Mouse (Mus musculus) forebrain, embryonic 15.5 days (tissue): ENCODE measurements around the gene Myh9. TPM values are rescaled to one million over a fixed set of nuclear protein-coding genes. Genes with fewer than 3 reads are reported as not detected.
"Not testable (repeated sequence)": the region's sequence is repeated elsewhere in the genome, so short reads cannot be mapped to it uniquely, and the experiment has no call there.

Source experiments
- ATAC-seq: fragments of 200-750 bp; cut with Nextera tagmentation; replicated peaks from 2 replicates; pipeline ENCODE4 v1.8.0; 2017; ENCODE audit warnings: mild to moderate bottlenecking, moderate TSS enrichment, moderate library complexity
- H3K27ac ChIP-seq: fragments of 300-500 bp; sonication (generic); replicated peaks from 2 replicates; pipeline ENCODE4 v1.5.1; 2015; ENCODE audit warnings: mild to moderate bottlenecking, inconsistent platforms
- H3K27me3 ChIP-seq: fragments of 300-500 bp; sonication (generic); 2 replicates; pipeline ENCODE4 v1.6.1; 2015; ENCODE audit warnings: inconsistent platforms
- H3K36me3 ChIP-seq: fragments of 300-500 bp; sonication (generic); 2 replicates; pipeline ENCODE4 v1.6.1; 2015; ENCODE audit warnings: mild to moderate bottlenecking, inconsistent platforms
- H3K4me1 ChIP-seq: fragments of 300-500 bp; sonication (generic); 2 replicates; pipeline ENCODE4 v1.6.1; 2015; ENCODE audit warnings: inconsistent platforms
- H3K4me2 ChIP-seq: fragments of 300-500 bp; sonication (generic); replicated peaks from 2 replicates; pipeline ENCODE4 v1.6.1; 2015; ENCODE audit warnings: mild to moderate bottlenecking, inconsistent platforms
- H3K4me3 ChIP-seq: fragments of 300-500 bp; sonication (generic); 2 replicates; pipeline ENCODE4 v1.5.1; 2015; ENCODE audit warnings: mild to moderate bottlenecking, inconsistent platforms
- H3K9ac ChIP-seq: fragments of 300-500 bp; sonication (generic); replicated peaks from 2 replicates; pipeline ENCODE4 v1.6.1; 2015; ENCODE audit warnings: mild to moderate bottlenecking, inconsistent platforms
- H3K9me3 ChIP-seq: fragments of 300-500 bp; sonication (generic); 2 replicates; pipeline ENCODE4 v1.6.1; 2016; ENCODE audit warnings: inconsistent platforms
- WGBS: fragments of 180-500 bp; shearing (Covaris S2); methylation state at CpG from one replicate; pipeline ENCODE4 v1.1.7; 2015; ENCODE audit warnings: mixed read lengths; 5-methylcytosine and 5-hydroxymethylcytosine counted together
- polyA plus RNA-seq: library from polyadenylated mRNA; unstranded; fragments of >200 nt; fragmentation: Nextera tagmentation; extraction: Ambion mirVana; gene quantifications from 2 replicates; pipeline ENCODE4 v1.2.1, GENCODE M21; 2015

The Myh9 gene
- polyA plus RNA-seq, 1 experiment from 2014 or later = 12.3 TPM

DNA sequence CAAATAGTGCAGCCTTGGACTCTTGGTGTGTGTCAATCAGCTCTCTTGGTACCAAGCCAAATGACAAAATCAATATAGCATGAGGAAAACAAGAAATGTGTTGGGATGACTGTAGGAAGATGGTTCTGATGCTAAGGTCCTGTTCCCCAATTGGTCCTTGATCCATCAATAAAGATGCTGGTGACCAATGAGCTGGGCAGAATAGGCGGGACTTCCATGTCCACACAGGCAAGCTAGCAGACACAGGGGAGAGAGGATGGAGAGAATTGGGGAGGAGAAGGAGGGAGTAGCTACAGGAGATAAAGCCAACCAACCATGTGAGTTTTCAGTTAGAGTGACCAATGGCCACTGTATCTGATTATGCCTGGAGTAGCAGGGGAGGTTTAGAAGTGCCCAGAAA is 95.6 kb downstream of the Myh9 start:
- H3K27me3 ChIP-seq = no peaks in the 10 kb centered on the region
- H3K4me2 ChIP-seq = no peak overlapping the region
- 96% methylated on average over 1 of the region's 1 CpGs for WGBS
- no peak for ATAC-seq
- no peaks in the 10 kb centered on the region for H3K4me1 ChIP-seq
- H3K27ac ChIP-seq = no peak overlapping the region
- H3K9me3 ChIP-seq = no peaks in the 10 kb centered on the region
- no peak overlapping the region for H3K9ac ChIP-seq
- no peaks in the 10 kb centered on the region for H3K36me3 ChIP-seq
- H3K4me3 ChIP-seq = no peak overlapping the region

DNA sequence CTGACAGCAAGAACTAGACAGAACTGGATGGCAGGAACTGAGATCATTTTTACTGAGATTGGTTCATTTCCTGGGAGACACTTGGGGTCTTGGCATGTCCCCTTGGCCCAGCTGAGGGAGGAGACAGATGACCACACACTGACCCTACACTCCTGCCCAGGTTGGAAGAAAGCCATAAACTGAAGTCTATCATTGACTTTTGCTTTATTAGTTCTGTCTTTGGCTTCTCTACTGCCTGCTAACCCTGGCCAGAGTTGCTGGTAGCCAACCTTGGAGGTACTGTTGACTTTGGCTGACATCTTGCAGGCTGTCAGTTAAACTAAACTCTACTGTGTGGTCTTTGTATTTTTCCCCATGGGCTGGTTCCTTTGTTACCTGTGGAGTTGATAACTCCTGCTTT is 96.9 kb downstream of the Myh9 start:
- no peak overlapping the region for H3K27ac ChIP-seq
- no peak for ATAC-seq
- H3K9ac ChIP-seq = no peak overlapping the region

DNA sequence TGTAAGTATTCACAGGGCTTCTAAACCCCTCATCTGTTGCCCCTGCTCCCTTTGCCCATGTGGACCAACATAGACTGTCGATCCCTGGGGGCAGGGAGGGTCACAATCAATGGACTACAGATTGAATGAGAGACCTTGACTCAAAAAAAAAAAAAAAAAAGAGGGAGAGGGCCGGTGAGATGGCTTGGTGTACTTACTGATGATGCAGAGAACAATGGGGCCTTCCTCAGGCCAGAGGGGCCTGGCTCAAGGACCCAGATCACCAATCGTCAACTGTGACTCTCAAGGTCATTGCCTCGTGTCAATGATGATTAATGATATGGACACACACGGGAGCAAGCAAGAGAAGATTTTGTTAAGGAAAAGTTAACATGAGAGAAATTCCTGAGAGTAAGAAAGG is 97.3 kb downstream of the Myh9 start:
- Histone ChIP-seq H3K9ac (no peak overlapping the region), H3K4me1 (no peaks in the 10 kb centered on the region), H3K27me3 (no peaks in the 10 kb centered on the region), H3K9me3 (no peaks in the 10 kb centered on the region), H3K4me3 (no peak overlapping the region), H3K27ac (no peak overlapping the region), H3K36me3 (no peaks in the 10 kb centered on the region), H3K4me2 (no peak overlapping the region)
- 51% methylated on average over 5 of the region's 5 CpGs for WGBS
- no peak for ATAC-seq

More for the DNA sequence above, 96.9 kb downstream of the Myh9 start:
- no peaks in the 10 kb centered on the region for H3K4me1 ChIP-seq
- H3K27me3 ChIP-seq = no peaks in the 10 kb centered on the region
- no peaks in the 10 kb centered on the region for H3K9me3 ChIP-seq
- H3K4me2 ChIP-seq = no peak overlapping the region
- no peak overlapping the region for H3K4me3 ChIP-seq
- no peaks in the 10 kb centered on the region for H3K36me3 ChIP-seq

DNA sequence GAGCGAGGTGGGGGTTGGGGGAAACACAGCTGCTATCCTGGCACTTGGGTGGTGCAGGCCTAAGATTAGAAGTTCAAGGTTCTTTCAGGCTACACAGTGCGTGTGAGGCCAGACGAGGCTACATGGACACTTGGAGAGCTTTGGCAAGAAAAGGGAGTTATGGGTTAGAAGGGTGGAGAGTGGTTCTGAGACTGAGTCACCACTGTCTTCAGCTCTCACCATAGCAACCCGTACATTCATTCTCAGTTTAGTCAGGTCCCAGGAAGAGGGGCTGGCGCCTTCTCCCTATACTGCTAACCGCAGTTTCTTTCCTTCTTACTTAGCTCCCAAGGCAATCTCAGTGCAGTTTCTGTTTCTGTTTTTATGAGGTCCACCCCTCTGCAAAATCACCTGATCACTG is 100.4 kb downstream of the Myh9 start:
- not testable (repeated sequence) for ATAC-seq, H3K9ac ChIP-seq
- 89% methylated on average over 6 of the region's 6 CpGs for WGBS

DNA sequence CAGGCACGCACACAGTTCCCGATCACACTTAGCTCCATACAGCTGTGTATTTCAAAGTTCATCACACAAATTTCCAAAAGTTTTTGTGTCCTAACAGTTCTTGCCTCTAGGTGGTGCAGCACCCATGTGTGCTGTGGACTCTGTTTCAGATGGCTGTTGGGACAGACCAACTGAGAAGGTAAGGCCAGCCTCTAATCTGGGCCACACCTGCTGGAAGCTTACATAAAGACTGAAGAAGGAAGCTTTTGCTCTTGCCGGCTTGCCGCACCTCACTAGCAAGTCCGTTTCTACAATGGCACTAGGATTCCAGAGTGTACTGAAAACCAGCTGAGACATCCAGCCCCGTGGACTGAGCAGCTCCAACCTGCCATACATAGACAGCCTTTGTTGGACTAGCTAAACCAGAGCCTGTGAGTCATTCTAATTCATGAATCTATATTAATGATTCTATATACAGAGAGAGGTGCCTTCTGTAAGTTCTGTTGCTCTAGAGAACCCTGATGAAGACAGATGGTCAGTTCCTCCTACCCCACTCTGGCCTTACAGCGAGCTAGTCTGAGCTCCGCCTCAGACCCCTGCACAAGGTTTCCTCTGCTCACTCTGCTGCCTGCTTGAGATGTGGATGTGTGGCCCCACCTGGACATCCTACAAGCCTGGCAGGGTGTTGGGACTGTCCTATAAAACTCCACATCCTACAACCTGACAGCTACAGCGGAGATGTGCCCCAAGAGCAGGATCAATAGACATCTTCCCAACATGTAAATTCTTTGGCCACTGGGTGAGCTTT is 101.3 kb downstream of the Myh9 start:
- WGBS = 78% methylated on average over 9 of the region's 9 CpGs
- no peak overlapping the region for H3K9ac ChIP-seq
- no peak overlapping the region for H3K27ac ChIP-seq
- H3K9me3 ChIP-seq = no peaks in the 10 kb centered on the region
- no peaks in the 10 kb centered on the region for H3K36me3 ChIP-seq
- no peaks in the 10 kb centered on the region for H3K27me3 ChIP-seq
- no peak for ATAC-seq
- H3K4me2 ChIP-seq = no peak overlapping the region
- H3K4me3 ChIP-seq = no peak overlapping the region
- no peaks in the 10 kb centered on the region for H3K4me1 ChIP-seq

More for the DNA sequence above, 100.4 kb downstream of the Myh9 start:
- H3K27ac ChIP-seq, H3K36me3 ChIP-seq, H3K9me3 ChIP-seq, H3K4me3 ChIP-seq, H3K4me2 ChIP-seq, H3K27me3 ChIP-seq, H3K4me1 ChIP-seq: not testable (repeated sequence)

DNA sequence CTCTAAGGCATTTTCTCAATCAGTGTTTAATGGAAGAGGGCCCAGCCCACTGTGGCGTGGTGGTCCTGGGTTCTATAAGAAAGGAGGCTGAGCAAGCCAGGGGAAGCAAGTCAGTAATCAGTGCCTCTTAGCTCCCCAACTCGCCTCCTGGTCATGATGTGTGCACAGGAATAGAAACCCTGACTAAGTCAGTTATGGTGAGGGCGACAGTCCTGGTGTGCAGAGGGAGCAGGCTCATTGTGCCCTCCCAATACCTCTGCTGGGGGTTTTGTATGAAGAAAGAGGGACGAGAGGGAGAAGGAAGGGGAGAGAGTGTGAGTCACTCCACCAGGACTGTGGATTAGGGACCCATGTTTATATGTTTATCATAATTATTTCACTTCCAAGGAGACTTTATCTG is 108.1 kb downstream of the Myh9 start:
- WGBS = 70% methylated on average over 4 of the region's 4 CpGs
- H3K4me3 ChIP-seq, ATAC-seq: not testable (repeated sequence)

DNA sequence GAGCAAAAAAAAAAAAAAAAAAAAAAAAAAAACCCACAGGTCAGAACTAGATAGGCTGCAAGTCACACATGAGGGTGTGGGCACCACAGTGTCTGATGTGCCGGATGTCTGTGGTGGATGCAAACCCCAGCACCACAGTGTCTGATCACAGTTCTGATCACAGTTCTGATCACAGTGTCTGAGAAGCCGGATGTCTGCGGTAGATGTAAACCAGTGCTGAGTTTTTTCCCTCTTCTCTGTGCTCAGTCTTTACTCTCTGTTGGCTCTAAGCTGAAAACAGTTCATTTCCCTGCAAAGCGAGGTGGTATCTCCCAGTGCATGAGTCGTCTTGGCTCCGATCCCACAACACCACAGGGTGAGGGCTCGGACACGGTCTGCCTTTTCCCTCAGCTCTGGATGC is 108.6 kb downstream of the Myh9 start:
- ATAC-seq, H3K27ac ChIP-seq, H3K9ac ChIP-seq, H3K4me2 ChIP-seq, H3K4me3 ChIP-seq, H3K4me1 ChIP-seq, H3K27me3 ChIP-seq, H3K9me3 ChIP-seq, H3K36me3 ChIP-seq: not testable (repeated sequence)
- 73% methylated on average over 8 of the region's 8 CpGs for WGBS

More for the DNA sequence above, 108.1 kb downstream of the Myh9 start:
- H3K4me1 ChIP-seq, H3K36me3 ChIP-seq, H3K27me3 ChIP-seq, H3K9ac ChIP-seq, H3K4me2 ChIP-seq, H3K27ac ChIP-seq, H3K9me3 ChIP-seq: not testable (repeated sequence)

DNA sequence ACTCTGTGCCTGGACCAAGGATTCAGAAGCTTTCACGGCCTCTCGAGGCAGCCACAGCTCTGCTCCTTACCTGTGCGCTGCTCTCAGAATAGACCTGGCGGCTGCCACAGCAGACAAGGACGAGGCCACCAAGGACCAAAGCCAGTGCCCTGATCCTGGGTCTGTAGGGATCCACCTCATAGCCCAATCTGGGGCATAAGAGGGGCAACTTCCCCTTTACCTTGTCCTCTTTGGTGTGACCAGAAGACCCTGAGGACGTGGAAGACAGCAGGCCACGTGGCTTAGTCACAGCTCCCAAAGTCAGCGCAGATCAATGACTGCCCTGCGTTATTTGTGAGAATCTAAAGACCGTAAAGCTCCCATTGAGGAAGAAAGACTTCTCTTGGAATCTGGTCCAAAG is 109.1 kb downstream of the Myh9 start:
- ATAC-seq, H3K9me3 ChIP-seq, H3K27me3 ChIP-seq, H3K9ac ChIP-seq, H3K4me3 ChIP-seq, H3K4me2 ChIP-seq, H3K4me1 ChIP-seq, H3K27ac ChIP-seq, H3K36me3 ChIP-seq: not testable (repeated sequence)
- 77% methylated on average over 10 of the region's 10 CpGs for WGBS

DNA sequence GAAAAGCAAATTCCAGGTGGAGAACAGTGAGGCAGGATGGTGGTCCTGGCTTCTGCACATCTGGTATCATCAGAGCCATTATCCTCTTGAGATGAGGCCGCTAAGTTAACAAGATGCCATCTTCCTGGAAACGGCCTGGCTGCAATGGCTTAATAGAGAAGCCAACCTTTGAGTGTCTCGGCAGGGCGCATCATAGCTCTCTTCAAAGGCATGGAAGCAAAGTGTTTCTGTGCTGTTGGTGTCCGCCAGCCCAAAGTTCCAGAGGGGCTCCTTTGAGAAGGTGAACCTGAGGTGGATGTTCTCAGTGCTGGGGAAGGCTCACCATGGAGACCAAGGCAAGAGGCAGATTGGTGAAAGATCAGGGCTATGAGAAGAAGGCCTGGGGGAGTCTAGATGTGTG is 110.4 kb downstream of the Myh9 start:
- no peak overlapping the region for H3K4me2 ChIP-seq
- no peak for ATAC-seq
- no peaks in the 10 kb centered on the region for H3K9me3 ChIP-seq
- WGBS = 89% methylated on average over 5 of the region's 5 CpGs
- H3K27me3 ChIP-seq = no peaks in the 10 kb centered on the region
- no peak overlapping the region for H3K9ac ChIP-seq
- no peaks in the 10 kb centered on the region for H3K36me3 ChIP-seq
- no peak overlapping the region for H3K4me3 ChIP-seq
- no peaks in the 10 kb centered on the region for H3K4me1 ChIP-seq
- H3K27ac ChIP-seq = no peak overlapping the region

DNA sequence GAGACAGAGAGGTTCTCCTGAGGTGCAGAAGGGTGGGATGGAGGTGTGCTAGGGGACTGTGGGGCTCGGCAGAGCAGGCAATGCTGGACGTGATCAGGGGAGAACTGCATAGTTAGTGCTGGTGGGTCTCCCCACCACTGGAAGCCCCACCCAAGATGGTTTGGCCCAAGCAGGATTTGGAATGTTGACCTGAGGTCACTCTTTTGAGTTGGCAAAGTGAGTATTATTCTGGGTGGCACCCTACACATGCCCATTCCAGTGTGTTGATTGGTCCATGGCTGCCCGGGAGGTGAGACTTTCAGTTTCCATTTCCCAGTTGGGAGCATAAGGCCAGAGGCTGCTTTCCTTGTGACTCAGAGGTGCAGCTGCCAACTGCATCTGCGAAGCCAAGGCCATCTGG is 113.2 kb downstream of the Myh9 start, which contains the start of gene Apol9b:
Gene Apol9b, plus strand, starts transcription at position 301 of the 400 bp plus-strand sequence.
- ATAC-seq, H3K27ac ChIP-seq, H3K4me2 ChIP-seq, H3K9ac ChIP-seq, H3K4me3 ChIP-seq, H3K4me1 ChIP-seq, H3K9me3 ChIP-seq, H3K27me3 ChIP-seq, H3K36me3 ChIP-seq: not testable (repeated sequence)
- WGBS = 100% methylated on average over 1 of the region's 4 CpGs

DNA sequence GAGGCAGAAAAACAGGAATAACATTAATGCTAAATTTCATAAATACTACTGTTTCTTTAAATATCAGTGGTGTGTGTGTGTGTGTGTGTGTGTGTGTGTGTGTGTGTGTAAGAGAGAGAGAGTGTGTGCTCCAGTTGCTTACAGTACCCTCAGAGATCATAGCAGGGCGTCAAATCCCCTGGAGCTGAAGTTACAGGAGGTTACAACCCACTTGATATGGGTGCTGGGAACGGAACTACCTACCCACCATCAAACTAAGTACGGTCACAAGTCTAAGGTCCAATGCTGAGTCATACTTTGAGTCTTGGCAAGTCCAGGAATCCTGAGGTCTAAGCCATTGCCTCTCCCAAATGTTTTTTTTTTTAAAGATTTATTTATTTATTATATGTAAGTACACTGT is 114.2 kb downstream of the Myh9 start:
- not testable (repeated sequence) for H3K27ac ChIP-seq, H3K4me2 ChIP-seq, H3K36me3 ChIP-seq, H3K9ac ChIP-seq, H3K4me1 ChIP-seq, H3K27me3 ChIP-seq, H3K9me3 ChIP-seq, ATAC-seq, H3K4me3 ChIP-seq
- WGBS = 97% methylated on average over 3 of the region's 3 CpGs

DNA sequence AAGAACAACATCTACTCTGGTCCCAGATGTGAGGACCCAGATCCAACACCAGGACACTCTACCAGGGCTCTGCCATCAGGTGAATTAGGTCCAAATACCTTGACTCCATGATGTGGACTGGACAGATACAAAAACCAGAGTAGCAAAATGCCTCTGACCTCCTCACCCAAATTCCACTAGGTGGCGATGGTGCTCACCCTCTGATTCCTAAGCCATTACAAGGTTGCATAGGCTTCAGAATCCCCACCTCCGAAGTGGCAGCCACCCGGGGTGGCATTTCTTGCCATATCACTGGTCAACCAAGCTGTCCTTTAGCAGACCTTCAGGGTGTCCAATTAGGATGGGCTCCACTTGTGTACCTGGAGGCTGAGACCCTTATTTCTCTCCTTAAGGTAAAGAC is 114.8 kb downstream of the Myh9 start:
- not testable (repeated sequence) for H3K36me3 ChIP-seq, H3K27ac ChIP-seq, H3K4me2 ChIP-seq, H3K4me1 ChIP-seq, ATAC-seq, H3K9ac ChIP-seq, H3K4me3 ChIP-seq, H3K9me3 ChIP-seq, H3K27me3 ChIP-seq
- 11% methylated on average over 3 of the region's 3 CpGs for WGBS

DNA sequence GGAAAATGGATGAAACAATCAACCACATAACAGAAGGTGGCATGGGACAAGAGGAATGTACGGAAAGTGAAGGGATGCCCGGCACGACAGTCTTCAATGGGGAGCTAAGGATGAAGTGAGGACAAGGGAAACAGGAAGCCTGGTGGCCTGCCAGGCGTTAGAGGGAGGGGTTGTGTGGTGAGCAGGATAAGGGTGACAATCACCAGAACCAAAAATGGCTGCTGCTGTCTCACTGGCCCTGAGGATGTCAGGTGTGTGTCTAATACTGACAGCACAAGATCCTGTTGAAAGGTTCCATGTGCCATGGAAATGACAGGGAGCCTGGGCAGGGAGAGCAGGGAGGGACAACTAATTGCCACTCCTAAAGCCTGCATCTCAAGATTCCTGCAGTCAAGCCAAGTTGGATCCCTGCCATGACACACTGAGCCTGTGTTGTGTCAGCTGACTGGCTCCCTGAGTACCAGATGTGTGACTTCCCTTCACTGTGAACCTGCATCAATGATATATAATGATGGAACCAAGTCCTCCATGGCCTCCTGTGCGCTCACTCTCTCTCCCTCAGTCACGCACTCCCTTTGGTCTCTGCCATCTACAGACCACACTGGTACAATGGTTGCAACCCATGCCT is 116.5 kb downstream of the Myh9 start:
- H3K9me3 ChIP-seq, H3K4me3 ChIP-seq, H3K4me1 ChIP-seq, ATAC-seq, H3K36me3 ChIP-seq, H3K27ac ChIP-seq, H3K9ac ChIP-seq, H3K4me2 ChIP-seq, H3K27me3 ChIP-seq: not testable (repeated sequence)
- WGBS = 90% methylated on average over 6 of the region's 6 CpGs
